Mouse (Mus musculus): ENCODE results near the gene Ppil1.
A peak's percentile ranks its signal among the peaks of the same experiment; 100 is the strongest.

Gene Ppil1

GRCm38 (mm10) chr17:29263840-29264633 is at the start of gene Ppil1:
TSS of gene Ppil1 (minus strand) at chr17:29264186.
- DNase-seq (ENCODE audit: low read depth, low spot score) = peak; percentile 80

GRCm38 (mm10) chr17:29313300-29313699 is 49.3 kb upstream of the Ppil1 start:
- DNase-seq (ENCODE audit: low read depth, low spot score) = no peak

- DNase-seq (ENCODE audit: low read depth, low spot score) = no peak
Observed at GRCm38 (mm10) chr17:29312082-29312481, 48.1 kb upstream of the Ppil1 start.

- DNase-seq (ENCODE audit: low read depth, low spot score) = no peak
Observed at GRCm38 (mm10) chr17:29311602-29312001, 47.6 kb upstream of the Ppil1 start.

- no peak for DNase-seq (ENCODE audit: low read depth, low spot score)
Observed at GRCm38 (mm10) chr17:29310056-29310623, 46.2 kb upstream of the Ppil1 start.

- no peak for DNase-seq (ENCODE audit: low read depth, low spot score)
Observed at GRCm38 (mm10) chr17:29305871-29306270, 41.9 kb upstream of the Ppil1 start.

GRCm38 (mm10) chr17:29305058-29305806 is 41.2 kb upstream of the Ppil1 start:
- DNase-seq (ENCODE audit: low read depth, low spot score) = no peak

GRCm38 (mm10) chr17:29304376-29305057 is 40.5 kb upstream of the Ppil1 start:
- DNase-seq (ENCODE audit: low read depth, low spot score) = no peak

GRCm38 (mm10) chr17:29303856-29304255 is 39.9 kb upstream of the Ppil1 start:
- no peak for DNase-seq (ENCODE audit: low read depth, low spot score)

GRCm38 (mm10) chr17:29303087-29303486 is 39.1 kb upstream of the Ppil1 start:
- DNase-seq (ENCODE audit: low read depth, low spot score) = no peak

GRCm38 (mm10) chr17:29302149-29302548 is 38.2 kb upstream of the Ppil1 start:
- no peak for DNase-seq (ENCODE audit: low read depth, low spot score)

GRCm38 (mm10) chr17:29301421-29301820 is 37.4 kb upstream of the Ppil1 start:
- DNase-seq (ENCODE audit: low read depth, low spot score) = no peak

GRCm38 (mm10) chr17:29300926-29301325 is 36.9 kb upstream of the Ppil1 start:
- no peak for DNase-seq (ENCODE audit: low read depth, low spot score)

GRCm38 (mm10) chr17:29299282-29299681 is 35.3 kb upstream of the Ppil1 start:
- no peak for DNase-seq (ENCODE audit: low read depth, low spot score)

- no peak for DNase-seq (ENCODE audit: low read depth, low spot score)
Observed at GRCm38 (mm10) chr17:29297813-29298212, 33.8 kb upstream of the Ppil1 start.

GRCm38 (mm10) chr17:29297321-29297720 is 33.3 kb upstream of the Ppil1 start:
- DNase-seq (ENCODE audit: low read depth, low spot score) = no peak

- DNase-seq (ENCODE audit: low read depth, low spot score) = no peak
Observed at GRCm38 (mm10) chr17:29295835-29296234, 31.8 kb upstream of the Ppil1 start.

GRCm38 (mm10) chr17:29293807-29294605 is 30.0 kb upstream of the Ppil1 start:
- no peak for DNase-seq (ENCODE audit: low read depth, low spot score)

- no peak for DNase-seq (ENCODE audit: low read depth, low spot score)
Observed at GRCm38 (mm10) chr17:29292996-29293395, 29.0 kb upstream of the Ppil1 start.

GRCm38 (mm10) chr17:29291793-29292192 is 27.8 kb upstream of the Ppil1 start:
- DNase-seq (ENCODE audit: low read depth, low spot score) = no peak
